Mouse (Mus musculus) gastrocnemius, adult 18-20 months (tissue): ENCODE measurements at regions not wholly inside any gene's neighbourhood (a gene's known extent, or its start where the extent isn't known, plus 50 kb on each side); places are given as distances from the start of the nearest gene placed in this dataset.

Experiments used
- DNase-seq: peaks from one replicate; pipeline ENCODE4 v3.0.0; 2021; ENCODE audit warnings: low spot score

DNA sequence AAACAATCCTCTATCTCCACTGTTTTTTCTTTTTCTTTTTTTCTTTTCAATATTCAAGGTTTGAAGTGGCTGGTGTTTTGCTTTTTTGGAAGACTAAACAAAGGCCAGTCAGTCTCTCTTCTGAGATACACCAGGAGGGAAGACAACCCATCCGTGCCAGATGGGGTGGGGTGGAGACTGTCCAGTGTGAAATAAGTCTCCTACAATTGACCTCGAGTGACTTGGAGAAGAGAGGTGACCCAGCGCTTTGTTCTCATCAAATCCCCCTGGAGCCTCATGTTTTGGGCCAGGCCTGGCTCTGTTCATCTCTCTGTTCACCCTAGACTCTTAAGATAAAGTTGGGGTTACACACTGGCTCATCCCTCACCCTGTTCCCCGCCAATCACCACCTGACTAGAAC lies 169.2 kb upstream of the Tbca start:
- no peak for DNase-seq

GRCm38 (mm10) chr13:94630055-94630454 lies 158.7 kb upstream of the Tbca start:
- DNase-seq, result no peak

GRCm38 (mm10) chr13:94630685-94631084 lies 158.0 kb upstream of the Tbca start:
- no peak for DNase-seq

DNA sequence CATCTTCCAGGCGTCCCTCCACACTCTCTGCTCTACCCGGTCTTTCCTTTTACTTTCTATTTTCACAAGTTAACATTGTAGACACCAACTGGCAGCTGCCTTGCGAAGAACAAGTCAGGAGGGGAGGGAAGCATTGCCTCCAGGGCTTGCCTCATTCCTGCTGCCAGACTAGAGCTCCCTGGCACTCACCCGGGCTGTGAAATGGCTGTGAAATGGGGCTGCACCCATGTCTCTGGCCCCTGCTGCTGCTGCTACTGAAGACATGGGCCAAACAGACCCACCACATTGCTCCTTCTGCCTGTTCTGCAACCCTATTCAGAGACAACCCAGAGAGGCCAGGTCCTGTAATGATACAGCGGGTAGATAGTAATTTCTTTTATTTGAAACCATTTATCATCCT lies 156.0 kb upstream of the Tbca start:
- no peak for DNase-seq

DNA sequence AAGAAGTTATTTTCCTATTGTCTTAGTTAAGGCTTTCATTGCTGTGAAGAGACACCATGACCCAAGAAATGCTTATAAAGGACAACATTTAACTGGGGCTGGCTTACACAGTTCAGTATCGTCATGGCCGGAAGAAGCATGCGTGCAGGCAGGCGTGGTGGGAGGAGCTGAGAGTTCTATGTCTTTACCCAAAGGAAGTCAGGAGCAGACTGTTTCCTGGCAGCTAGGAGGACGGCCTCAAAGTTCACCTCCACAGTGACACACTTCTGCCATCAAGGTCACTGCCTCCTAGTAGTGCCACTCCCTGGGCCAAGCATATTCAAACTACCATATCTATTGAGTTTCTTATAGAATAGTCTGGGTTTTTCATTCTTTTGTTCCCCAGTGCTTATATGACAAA lies 148.4 kb upstream of the Tbca start:
- no peak for DNase-seq

DNA sequence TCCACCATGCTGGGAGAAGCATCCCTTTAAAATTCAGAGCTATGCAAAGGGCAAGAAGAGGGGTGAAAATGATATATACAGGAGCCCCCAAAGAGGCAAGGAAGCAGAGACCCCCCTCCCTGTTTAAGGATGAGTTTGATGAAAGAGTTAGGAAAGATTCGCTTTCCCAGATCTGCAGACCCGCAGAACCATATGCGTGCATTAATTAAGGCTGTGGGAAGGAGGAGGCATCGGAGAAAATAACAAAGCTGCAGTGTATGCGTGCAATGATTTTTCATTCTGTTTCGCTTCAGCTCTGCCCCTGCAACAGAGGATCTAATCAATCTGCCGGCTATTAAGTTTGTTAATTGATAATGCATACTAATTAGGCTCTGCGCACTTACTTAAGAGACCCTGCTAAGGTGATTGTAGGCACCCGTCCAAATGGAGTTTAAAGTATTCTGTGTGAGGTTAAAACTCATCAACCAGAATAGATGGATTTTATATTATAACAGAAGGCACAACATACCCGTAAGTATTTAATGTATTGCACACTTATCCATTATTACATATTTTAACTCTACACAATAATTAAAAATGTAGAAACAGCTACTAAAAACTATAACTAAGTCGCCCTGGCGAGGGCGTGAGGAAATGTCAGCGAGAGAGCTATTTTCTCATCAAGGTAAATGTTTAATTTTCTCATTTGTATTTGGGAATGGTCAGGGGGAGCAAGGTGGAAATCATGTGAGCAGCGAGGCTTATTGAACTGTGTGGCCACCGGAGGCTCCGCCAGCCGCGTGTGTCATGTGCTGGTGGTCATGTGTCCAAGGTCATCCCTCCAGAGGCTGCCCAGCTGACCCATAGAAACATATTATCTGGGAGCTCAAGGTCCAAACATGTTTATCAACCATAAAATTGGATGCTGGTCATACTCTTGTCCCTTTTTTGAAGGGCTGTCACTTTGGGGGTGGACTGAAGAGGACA lies 143.2 kb upstream of the Tbca start:
- DNase-seq, result no peak

GRCm38 (mm10) chr13:94646326-94646725 lies 142.4 kb upstream of the Tbca start:
- DNase-seq, result no peak

- no peak for DNase-seq
Measured at GRCm38 (mm10) chr13:94646781-94647555, 141.7 kb upstream of the Tbca start.

DNA sequence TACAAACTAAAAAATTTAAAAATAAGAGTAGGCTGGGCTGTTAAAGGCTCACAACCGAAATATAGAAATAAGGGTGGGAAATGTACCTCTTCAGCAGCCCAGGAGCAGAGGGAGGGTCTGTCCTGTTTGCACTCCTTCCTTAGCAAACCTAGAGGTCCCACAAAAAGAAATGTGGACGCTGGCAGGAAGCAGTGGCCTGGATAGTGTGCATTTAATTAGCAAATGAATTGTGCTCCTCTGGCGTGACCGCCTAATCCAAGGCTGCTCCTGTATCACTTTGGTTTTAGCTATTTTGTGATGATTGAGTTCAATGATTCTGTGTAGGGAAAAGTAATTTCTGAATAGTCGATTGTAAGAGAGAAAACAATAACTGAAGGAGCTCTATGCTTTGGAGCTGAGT lies 141.1 kb upstream of the Tbca start:
- DNase-seq, result no peak

DNA sequence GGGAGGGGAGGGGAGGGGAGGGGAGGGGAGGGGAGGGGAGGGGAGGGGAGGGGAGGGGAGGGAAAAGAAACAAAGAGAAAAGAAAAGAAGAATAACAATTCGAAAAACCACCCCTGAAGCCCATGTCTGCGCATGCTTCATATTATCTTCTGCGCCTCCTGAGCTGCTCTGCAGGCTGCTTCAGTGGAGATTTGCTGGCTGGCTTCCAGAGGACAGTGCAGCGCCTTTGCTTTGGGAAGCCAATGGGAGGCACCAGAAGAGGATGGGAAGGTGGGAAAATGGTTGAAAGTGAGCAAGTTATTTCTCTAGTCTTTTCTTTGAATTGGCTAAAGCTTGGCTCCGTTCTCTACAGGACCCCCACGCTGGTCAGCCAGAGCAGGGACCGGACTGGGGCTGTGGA lies 137.8 kb upstream of the Tbca start:
- DNase-seq, result no peak

GRCm38 (mm10) chr13:94667604-94668003 lies 121.1 kb upstream of the Tbca start:
- no peak for DNase-seq

GRCm38 (mm10) chr13:94668276-94668675 lies 120.4 kb upstream of the Tbca start:
- no peak for DNase-seq

DNA sequence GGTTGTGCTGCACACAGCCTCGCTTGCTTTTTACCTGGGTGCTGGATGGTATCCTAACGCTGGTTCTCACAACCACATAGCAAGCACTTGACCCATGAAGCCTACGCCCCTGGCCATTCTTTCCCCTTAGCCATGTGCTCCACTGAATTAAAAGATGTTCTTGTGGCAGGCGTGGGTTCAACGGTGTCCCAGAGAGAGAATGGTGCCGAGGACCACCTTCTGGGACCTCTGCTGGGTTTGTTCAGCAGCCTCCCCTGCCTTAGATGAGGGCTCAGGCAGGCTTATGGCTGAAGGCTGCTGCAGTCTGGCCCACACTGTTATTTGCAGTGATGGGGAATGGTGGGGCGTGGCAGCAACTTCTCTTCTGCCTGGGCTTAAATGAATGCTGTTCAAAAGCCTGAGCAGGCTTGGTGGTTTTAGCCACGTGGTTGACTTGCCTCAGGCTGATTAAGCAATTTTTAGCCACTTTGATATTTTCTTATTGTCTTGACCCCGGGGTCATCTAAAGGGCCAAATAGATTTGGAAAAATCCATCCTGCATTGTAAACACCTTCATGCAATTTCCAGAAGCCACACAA lies 119.5 kb upstream of the Tbca start:
- no peak for DNase-seq

DNA sequence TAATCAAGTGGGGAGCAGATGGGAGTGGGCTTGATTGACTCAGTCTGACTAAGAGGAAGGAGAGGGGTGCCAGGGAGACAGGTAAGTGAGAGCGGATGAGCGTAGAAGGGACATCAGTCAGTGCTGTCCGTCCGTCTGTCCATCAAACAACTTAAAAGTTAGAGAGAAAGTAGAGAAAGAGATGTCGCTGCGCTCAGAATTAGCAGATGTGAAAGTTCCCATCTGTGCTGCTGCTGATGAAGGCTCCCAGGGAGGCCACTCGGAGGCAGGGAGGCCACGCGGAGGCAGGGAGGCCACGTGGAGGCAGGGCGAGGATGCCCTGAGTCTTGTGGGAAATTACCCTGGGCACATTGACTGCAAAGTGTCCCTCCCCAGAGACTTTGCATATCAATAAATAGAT lies 118.4 kb upstream of the Tbca start:
- DNase-seq, result no peak

GRCm38 (mm10) chr13:94670961-94671360 lies 117.7 kb upstream of the Tbca start:
- DNase-seq, result no peak

DNA sequence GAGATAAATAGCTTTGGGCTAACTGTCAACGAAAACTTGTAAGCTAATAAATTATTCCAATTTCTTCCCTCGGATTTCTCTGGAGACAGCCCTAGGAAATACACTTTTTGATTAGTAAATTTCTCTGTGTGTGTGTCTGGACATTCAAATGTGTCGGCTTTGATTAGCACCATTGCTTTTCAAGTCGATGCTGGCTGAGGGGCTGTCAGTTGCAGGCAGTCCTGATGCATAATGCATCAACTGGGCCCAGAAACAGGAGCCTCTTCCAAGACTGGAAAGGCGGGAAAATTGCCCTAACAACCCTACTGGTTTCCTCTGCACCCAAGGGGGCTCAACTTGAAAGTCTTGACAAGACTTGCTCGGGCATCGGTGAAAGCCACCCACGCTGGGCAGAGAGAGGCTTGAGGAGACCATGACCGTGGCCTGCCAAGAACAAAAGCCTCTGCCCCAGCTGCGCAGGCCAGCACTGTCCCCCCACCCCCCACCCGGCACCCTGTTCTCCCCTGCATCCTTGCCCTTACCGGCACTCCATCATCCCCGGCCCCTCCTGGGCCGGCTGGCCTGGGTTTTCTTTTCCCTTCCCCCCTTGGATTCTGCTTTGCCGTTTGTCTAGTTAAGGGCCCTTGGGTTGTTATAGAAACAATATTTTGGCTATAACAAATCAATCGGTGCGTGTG lies 108.1 kb upstream of the Tbca start:
- no peak for DNase-seq

GRCm38 (mm10) chr13:94681606-94682005 lies 107.1 kb upstream of the Tbca start:
- DNase-seq, result no peak

GRCm38 (mm10) chr13:94685191-94685590 lies 103.5 kb upstream of the Tbca start:
- no peak for DNase-seq

DNA sequence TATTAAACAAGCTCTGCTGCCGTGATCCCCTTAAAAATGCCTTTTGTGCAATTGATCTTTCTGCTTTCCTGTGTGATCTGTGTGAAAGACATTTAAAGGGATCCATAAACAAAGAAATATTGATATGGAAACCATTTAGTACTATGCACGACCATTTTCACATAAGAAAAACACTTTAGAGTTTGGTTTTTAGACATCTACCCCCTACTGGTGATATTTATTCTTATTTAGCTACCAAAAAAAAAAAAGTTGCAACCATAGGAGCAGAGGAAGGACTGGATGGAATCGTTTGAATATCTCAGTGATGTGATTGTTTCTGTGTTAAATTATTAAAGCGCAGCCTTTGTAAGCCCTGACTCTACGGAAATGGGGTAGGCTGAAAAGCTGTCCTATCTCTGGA lies 101.4 kb upstream of the Tbca start:
- DNase-seq, result no peak

GRCm38 (mm10) chr13:94706641-94707053 lies 82.1 kb upstream of the Tbca start:
- DNase-seq, result no peak

DNA sequence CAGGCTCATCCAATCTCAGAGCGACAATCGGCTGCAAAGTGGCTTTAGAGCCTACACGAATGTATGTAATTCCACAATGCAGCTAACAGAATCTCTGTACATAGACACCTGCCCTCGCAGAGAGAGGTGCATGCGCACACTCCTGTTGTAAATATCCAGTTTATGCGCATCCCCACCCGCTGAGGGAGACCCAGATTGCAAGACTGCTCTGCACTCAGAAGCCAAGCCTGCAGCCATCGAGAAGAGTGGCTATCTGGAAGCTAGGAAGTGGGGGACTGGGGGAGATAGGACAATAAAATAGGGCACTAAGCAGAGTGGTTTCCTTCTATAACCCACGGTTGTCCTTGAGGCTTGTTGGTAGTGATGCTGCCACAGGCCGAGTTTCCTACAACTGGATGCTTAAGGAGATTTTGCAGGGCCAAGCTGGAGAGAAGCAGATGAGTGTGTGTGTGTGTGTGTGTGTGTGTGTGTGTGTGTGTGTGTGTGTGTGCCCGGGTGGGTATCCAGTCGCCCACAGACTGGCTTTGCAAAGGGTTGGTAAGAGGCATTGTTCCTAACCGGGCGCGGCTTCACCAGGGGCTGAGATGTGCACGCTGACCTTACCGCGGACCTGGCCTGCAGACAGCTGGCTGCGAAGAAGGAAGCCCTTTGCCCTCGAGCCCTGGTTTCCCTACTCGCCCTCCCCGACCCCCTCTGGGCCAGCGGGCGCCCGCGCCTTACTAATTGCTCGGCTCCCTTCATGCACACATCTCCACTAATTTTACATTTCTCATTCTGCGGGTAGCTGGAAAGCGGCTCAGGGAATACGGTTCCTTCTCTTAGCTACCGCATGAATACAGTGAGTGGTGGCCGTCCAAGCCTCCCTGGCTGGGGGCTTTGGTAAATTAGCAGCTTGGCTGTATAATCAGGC lies 81.1 kb upstream of the Tbca start:
- no peak for DNase-seq
